Mouse (Mus musculus) liver, adult (tissue): ENCODE data around the gene Fopnl.

Source experiments
- GATA4 ChIP-seq: IDR thresholded peaks from 2 replicates; pipeline ENCODE4 v1.6.1; 2014; ENCODE audit warnings: mild to moderate bottlenecking, low read length; ENCODE audit not compliant: insufficient replicate concordance

Gene Fopnl

DNA sequence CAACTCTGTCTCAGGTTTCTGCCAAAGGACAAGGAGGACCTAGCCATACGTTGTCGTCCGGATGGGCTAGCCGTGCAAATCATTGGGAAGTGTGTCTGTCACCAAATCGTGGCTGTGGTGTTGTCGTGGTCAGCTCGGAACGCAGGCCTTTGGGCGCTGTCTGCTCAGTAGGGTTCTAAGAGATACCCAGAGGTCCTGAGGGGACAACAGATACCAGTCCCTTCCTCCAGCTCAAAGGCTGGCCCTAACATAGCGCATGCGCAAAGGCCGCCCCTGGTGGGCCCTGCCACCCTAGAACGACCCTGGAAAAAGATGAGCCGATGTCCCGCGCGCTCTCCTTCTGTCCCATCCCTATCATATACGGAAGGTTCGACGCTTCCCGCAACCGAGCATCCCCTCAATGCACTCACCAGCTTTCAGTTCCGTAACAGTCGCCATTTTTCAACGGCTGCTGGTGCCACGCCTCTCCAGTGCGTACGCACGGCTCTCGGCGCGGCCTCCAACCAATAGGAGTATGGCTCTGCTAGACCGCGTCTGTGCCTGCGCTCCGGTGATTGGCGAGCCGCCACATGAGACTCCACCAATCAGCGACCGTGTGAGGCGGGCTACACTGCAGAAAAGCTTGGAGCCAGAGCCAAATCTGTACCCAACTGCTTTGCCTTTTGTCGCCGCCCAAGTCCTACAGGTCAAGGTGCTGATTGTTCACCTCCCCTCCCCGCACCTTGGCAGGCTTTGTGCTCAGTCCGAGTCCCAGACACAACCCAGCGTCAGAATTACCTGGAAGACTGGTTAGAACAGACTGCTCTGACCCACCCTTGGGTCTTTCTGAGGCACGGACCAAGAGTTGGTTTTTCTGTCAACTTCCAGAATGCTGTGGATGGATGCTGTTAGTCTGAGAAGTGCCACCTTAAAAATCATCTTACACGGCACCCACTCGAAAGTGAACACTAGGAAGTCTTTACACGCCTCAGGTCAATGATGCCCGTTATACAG is at the start of gene Fopnl:
Gene Fopnl, minus strand, starts transcription at position 522 of the 993 bp plus-strand sequence.
- no peak; the same call in 1 of the 2 replicates for TF ChIP-seq GATA4

DNA sequence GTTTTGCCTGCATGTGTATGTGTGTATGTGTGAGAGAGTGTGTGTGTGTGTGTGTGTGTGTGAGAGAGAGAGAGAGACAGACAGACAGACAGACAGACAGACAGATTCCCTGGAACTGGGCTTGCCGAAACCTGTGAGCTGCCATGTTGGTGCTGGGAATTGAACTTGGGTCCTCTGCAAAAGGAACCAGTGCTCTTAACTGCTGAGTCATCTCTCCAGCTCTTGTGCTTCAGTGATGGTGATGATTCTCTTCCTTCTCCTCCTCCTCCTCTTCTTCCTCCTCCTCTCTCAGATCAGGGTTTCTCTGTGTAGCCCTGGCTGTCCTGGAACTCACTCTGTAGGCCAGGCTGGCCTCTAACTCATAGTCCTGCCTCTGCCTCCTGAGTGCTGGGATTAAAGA is 48.8 kb upstream of the Fopnl start:
- TF ChIP-seq GATA4: no peak

GRCm38 (mm10) chr16:14365457-14365856 is 48.3 kb upstream of the Fopnl start:
- no peak for TF ChIP-seq GATA4

DNA sequence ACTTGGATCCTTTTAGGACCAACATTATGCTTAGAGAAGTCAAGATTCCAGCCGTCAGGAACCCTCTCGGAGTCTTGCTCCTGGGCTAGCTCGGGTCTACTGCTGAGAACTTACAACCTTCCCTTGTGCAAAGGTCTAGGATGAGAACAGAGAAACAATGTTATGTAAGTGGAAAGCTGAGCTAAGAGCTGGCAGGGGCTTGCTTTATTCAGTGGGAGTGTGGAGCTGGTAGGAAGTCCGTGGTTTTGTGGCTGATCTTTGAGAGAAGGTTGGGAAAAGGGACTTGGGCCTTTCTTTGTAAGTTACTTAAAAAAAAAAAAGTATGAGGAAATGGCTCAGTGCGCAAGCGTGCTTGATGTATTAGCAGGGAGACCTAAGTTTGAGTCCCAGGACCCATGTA is 46.9 kb upstream of the Fopnl start:
- TF ChIP-seq GATA4: no peak

DNA sequence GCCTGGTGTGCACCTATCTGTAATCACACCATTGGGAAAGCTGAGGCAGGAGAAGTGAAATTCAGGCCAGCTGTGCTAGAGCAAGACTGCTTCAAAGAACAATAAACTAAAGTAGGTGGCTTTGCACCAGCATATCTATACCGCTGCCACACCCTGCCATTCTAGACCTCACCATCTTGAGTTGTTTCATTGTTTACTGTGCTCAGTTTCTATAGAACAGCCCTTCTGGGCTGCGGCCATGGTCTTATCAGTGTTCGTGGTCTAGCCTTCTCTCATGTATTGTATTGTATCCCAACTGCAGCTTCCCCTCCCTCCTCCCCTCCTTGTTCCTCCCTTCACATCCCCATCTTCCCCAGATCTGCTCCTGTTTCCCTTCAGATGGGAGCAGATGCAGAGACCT is 46.3 kb upstream of the Fopnl start:
- TF ChIP-seq GATA4: no peak

GRCm38 (mm10) chr16:14362099-14362820 is 45.1 kb upstream of the Fopnl start:
- no peak for TF ChIP-seq GATA4

GRCm38 (mm10) chr16:14361362-14362098 is 44.3 kb upstream of the Fopnl start, which contains the start of gene Abcc1:
Gene Abcc1 (plus strand): TSS chr16:14361558.
- no peak for TF ChIP-seq GATA4

DNA sequence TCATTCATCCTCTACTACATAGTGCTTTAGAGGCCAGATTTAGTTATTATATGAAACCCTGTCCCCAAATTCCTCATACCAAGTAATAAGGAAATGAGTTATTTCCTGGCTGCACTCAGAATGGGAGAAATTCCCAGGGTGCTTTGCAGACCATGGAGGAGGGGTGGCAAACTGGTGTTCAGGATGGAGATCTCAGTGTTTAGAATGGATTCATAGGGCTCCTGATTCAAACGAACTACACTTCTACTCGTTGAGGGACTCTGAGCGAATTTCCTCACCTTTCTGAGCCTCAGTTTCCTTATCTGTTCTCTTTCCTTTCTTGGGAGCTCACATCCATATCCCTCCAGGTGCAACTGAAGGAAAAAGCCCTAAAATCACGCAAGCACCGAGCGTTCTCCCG is 43.7 kb upstream of the Fopnl start:
- no peak for TF ChIP-seq GATA4

DNA sequence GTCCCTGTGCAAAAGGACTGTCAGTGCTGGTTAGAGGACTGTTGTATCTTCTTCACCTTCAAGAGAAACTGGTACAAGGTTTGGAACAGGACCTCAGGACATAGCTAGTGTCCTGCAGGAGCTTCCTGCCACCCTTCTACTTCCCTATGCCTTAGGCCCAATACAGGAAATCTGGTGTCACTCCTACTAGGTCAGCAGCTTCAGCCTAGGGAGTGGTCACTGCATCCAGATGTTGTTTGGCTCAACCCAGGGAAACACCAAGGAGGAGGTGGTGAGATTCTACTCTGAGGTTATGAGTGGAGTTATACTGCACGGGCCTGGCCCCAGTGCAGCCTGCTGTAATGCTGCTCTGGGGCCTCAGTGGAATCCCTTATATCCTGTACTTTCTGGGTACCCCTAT is 41.3 kb upstream of the Fopnl start:
- TF ChIP-seq GATA4: no peak

GRCm38 (mm10) chr16:14357859-14358258 is 40.7 kb upstream of the Fopnl start:
- TF ChIP-seq GATA4: no peak

DNA sequence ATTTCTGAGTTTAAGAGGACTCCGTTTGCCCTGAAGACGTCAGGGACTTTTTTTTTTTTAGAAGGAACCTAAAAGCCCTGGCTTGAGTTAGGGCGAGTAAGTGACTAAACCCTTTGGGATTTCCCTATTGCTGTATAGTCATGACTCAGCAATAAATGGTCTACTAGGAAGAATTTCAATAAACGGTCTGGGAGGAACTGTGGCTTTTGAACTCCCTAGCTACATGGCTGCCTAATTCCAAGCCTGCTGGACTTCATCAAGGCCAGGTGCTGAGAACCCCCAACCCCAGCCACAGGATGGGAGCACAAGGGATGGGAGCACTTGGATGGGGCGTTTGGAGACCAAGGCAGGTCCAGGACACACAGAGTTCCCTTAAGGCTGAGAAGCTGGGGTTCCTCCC is 35.5 kb upstream of the Fopnl start:
- TF ChIP-seq GATA4: no peak

DNA sequence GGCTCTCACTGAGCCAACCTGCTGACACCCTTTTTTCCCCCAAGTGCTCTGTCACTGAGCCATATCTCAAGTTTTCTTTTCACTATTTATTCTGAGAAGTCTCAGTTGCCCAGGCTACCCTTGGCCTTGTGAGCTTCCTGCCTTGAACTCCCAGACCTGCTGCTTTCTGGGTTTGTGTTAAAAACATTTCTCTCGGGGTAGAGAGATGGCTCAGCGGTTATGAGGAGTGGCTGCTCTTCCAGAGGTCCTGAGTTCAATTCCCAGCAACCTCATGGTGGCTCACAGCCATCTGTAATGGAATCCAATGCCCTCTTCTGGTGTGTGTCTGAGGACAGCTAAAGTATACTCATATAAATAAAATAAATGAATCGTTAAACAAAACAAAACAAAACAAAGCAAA is 35.0 kb upstream of the Fopnl start:
- no peak for TF ChIP-seq GATA4

DNA sequence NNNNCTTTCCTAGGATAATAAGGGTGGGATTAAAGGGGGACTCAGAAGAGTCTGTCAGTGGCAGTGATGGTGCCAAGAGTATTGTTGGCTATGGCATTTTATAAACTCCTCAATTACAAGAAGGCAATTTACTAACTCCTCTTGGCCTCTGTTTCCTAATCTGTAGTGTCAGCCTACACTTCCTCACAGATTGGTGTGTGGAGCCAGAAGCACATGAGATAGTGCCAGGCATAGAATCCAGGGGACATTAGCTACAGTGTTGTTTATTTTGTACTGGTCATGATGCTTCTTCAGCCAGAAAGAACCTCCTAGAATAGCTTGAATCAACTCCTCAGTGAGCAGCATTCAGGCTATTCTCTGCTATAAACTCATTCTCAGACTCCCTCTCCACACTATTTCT is 34.4 kb upstream of the Fopnl start:
- no peak for TF ChIP-seq GATA4

DNA sequence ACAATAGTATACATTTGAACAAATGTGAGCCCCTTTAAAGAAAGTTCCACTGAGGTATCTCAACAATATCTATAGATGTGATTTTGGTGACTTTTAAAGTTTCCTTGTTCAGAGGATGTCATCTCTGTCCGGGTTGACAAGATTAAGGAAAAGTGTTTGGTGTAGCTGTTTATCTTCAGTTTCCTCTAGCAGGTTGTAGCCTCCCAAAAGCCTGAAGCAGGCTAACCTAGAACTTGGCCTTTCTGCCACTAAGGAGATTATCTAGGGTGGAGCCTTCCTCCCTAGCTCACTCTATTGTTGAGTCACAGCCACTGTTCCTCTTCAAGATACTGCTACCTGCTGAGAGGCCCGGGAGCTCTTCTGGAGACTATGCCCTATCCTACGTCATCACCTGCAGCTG is 27.8 kb upstream of the Fopnl start:
- TF ChIP-seq GATA4: no peak

GRCm38 (mm10) chr16:14328156-14328555 is 11.0 kb upstream of the Fopnl start:
- TF ChIP-seq GATA4: no peak

GRCm38 (mm10) chr16:14320494-14320893 is 3.3 kb upstream of the Fopnl start:
- no peak for TF ChIP-seq GATA4

DNA sequence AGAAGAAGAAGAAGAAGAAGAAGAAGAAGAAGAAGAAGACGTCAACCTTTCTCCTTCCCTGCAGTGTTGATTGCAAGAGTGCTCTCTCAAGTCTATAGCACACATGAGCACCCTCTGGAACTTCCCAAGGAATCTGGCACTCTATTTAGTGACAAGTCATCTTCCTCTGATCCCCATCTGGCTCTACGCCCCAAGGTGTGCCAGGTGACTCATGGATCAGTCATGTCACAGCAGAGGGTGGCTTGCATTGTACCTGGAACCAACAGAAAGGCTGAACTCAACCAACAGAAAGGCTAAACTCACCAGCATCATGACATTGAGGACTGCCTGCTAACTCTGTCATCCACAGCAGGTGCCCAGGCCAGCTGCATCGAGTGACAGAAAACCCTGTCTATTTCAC is 2.5 kb upstream of the Fopnl start:
- TF ChIP-seq GATA4: no peak
